Mouse (Mus musculus) myocyte (in vitro differentiated cells): Measurements from ENCODE around the gene Irf8.

ENCODE experiments used
- CEBPB ChIP-seq: IDR thresholded peaks from 2 replicates; pipeline ENCODE4 v1.6.1; 2011; ENCODE audit warnings: mild to moderate bottlenecking, moderate library complexity; ENCODE audit not compliant: poor library complexity, insufficient read depth, severe bottlenecking
- E2F4 ChIP-seq: IDR thresholded peaks from one replicate; pipeline ENCODE4 v1.6.1; 2011; ENCODE audit warnings: mild to moderate bottlenecking, control low read depth, moderate library complexity; ENCODE audit not compliant: insufficient read depth
- MAX ChIP-seq: IDR thresholded peaks from one replicate; pipeline ENCODE4 v1.6.1; 2011; ENCODE audit warnings: low read depth, mild to moderate bottlenecking, control low read depth
- MYOD1 ChIP-seq, 3 experiments: IDR thresholded peaks; one replicate each; pipeline ENCODE4 v1.6.1; 2011; ENCODE audit warnings: control low read depth in 2 of 3, low read depth in 2 of 3, mild to moderate bottlenecking in 2 of 3, moderate library complexity in 1 of 3; ENCODE audit not compliant: insufficient read length in 2 of 3, control insufficient read depth in 1 of 3
- MYOG ChIP-seq, 3 experiments: IDR thresholded peaks; one replicate each; pipeline ENCODE4 v1.6.1; 2011; ENCODE audit warnings: control low read depth in 2 of 3, low read depth in 2 of 3, mild to moderate bottlenecking in 2 of 3; ENCODE audit not compliant: insufficient read length in 2 of 3, control insufficient read depth in 1 of 3, insufficient read depth in 1 of 3
- POLR2A ChIP-seq: IDR thresholded peaks from one replicate; pipeline ENCODE4 v1.6.1; 2011; ENCODE audit warnings: low read depth, mild to moderate bottlenecking, control low read depth, moderate library complexity; ENCODE audit not compliant: insufficient read length
- TCF12 ChIP-seq: IDR thresholded peaks from one replicate; pipeline ENCODE4 v1.6.1; 2011; ENCODE audit warnings: mild to moderate bottlenecking, control low read depth; ENCODE audit not compliant: poor library complexity, insufficient read depth, severe bottlenecking
- TCF3 ChIP-seq: IDR thresholded peaks from one replicate; pipeline ENCODE4 v1.6.1; 2011; ENCODE audit warnings: low read depth, control low read depth; ENCODE audit not compliant: insufficient read length

DNA sequence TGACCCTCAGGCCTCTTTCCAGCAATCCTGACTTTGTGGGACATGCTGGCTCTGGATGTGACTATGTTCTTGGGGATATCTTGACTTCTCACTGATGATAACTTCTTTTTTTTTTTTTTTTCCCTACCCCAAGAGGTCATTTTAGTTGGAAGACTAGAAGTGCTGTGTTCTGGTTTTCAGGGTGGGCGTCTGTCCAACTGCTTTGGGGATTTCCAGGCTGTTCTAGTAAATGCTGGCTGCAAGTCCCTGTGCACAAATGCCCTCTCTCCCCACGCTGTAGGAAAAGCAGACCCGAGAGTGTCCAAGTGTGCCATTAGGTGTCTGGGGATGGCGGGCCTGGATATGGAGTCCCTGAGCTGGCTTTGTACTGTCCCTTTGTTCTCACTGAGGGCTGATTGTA lies 2.6 kb downstream of the Irf8 start:
- TF ChIP-seq POLR2A, result no peak
- no peak for TF ChIP-seq MYOG (IDR thresholded peaks at IDR 0.05; ENCODE audit: control insufficient read depth in 1 of 3, insufficient read depth in 1 of 3, insufficient read length in 2 of 3, low read depth in 2 of 3)
- TF ChIP-seq CEBPB, result no peak
- TF ChIP-seq MAX, result no peak
- TF ChIP-seq TCF3, result no peak
- no peak for TF ChIP-seq E2F4
- TF ChIP-seq TCF12, result no peak
- TF ChIP-seq MYOD1 (IDR thresholded peaks at IDR 0.05; ENCODE audit: control insufficient read depth in 1 of 3, insufficient read length in 2 of 3, low read depth in 2 of 3), result no peak
